In the genomic region with DNA sequence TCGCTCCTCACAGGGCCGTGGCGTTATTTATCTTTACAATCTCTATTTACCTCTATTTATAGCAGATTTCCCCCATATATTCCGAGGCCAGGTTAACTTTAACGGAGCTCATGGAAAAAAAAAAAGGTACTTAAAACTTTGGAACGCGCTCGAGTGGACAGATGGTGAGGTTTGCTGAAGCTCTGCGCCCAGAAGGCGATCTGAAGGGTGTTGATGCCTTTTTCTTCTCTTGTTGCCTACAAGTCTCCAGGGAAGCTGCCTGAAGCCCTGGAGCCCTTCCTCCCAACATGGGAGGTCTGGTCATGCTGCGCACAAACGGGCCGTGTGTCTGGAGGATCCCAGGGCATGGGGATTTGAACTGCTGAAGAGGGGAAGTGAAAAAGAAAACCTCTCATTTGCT, we compare ENCODE assay signal across 24 mouse cellular contexts.
DNase-seq lines count a peak whose midpoint lies in the region; ATAC-seq lines count a peak whose summit lies in the region.
"Had no signal": no experiment of that assay in that cellular context is flagged by ENCODE, and none has a peak within 500 bp of the region (broad histone marks: within the 10 kb centered on the region; RNA-seq: fewer than 3 reads in every experiment).

No protein-coding gene starts in this region.

- peaks cover 22% of the 10 kb centered on the region for H3K4me1 ChIP-seq in forebrain, embryonic 15.5 days
- no peaks in the 10 kb centered on the region for H3K4me1 ChIP-seq in forebrain, embryonic 11.5 days (replicated peaks; ENCODE audit: control insufficient read depth, insufficient read depth, low read length)
- H3K4me1 ChIP-seq in forebrain, embryonic 16.5 days (replicated peaks; ENCODE audit: control insufficient read depth, insufficient read depth, low read length), result peaks cover 13% of the 10 kb centered on the region
- H3K4me1 ChIP-seq in hindbrain, embryonic 12.5 days, result 0 out of 2 replicates have a peak, but pooled peaks cover 2% of the 10 kb centered on the region
- H3K4me1 ChIP-seq: neural tube, embryonic 12.5 days had no signal

- 0 out of 2 replicates have a peak, but pooled peaks have one; percentile 48 for ATAC-seq in forebrain, embryonic 15.5 days (replicated peaks)
- ATAC-seq in forebrain, embryonic 11.5 days (replicated peaks; ENCODE audit: low FRiP score), result no peak
- ATAC-seq in forebrain, embryonic 16.5 days, result peak; percentile 70
- no peak for ATAC-seq in hindbrain, embryonic 12.5 days (ENCODE audit: low FRiP score)
- ATAC-seq: CD4-positive, CD25-positive, alpha-beta regulatory T cell, adult 4 months; midbrain, embryonic 15.5 days had no signal

- H3K4me2 ChIP-seq in forebrain, embryonic 15.5 days (replicated peaks), result no peak overlapping the region
- H3K4me2 ChIP-seq in forebrain, embryonic 11.5 days (ENCODE audit: low read depth, low read length, severe bottlenecking), result no peak overlapping the region
- H3K4me2 ChIP-seq in forebrain, embryonic 16.5 days (ENCODE audit: low read length), result no peak overlapping the region
- H3K4me2 ChIP-seq in hindbrain, embryonic 12.5 days (replicated peaks), result no peak overlapping the region
- H3K4me2 ChIP-seq: embryonic facial prominence, embryonic 12.5 days; heart, embryonic 12.5 days; midbrain, embryonic 15.5 days; neural tube, embryonic 12.5 days had no signal

- H3K27ac ChIP-seq in forebrain, embryonic 15.5 days (replicated peaks), result peak overlapping the region; percentile 66
- no peak overlapping the region for H3K27ac ChIP-seq in forebrain, embryonic 11.5 days (ENCODE audit: low read depth, low read length)
- H3K27ac ChIP-seq in forebrain, embryonic 16.5 days (ENCODE audit: low read length), result peak overlapping the region; percentile 73
- H3K27ac ChIP-seq in hindbrain, embryonic 12.5 days, result no peak overlapping the region
- H3K27ac ChIP-seq: left cerebral cortex, adult 2 months; midbrain, embryonic 15.5 days; neural tube, embryonic 12.5 days had no signal

- H3K9ac ChIP-seq in forebrain, embryonic 15.5 days (replicated peaks), result no peak overlapping the region
- H3K9ac ChIP-seq in forebrain, embryonic 11.5 days (ENCODE audit: low read length), result no peak overlapping the region
- H3K9ac ChIP-seq in forebrain, embryonic 16.5 days (replicated peaks; ENCODE audit: low read depth, low read length), result no peak overlapping the region
- H3K9ac ChIP-seq in hindbrain, embryonic 12.5 days, result no peak overlapping the region
- H3K9ac ChIP-seq: embryonic facial prominence, embryonic 12.5 days; heart, embryonic 12.5 days; midbrain, embryonic 15.5 days; neural tube, embryonic 12.5 days had no signal

- no peak overlapping the region for H3K4me3 ChIP-seq in forebrain, embryonic 15.5 days
- no peak overlapping the region for H3K4me3 ChIP-seq in forebrain, embryonic 11.5 days (ENCODE audit: low read depth, low read length)
- no peak overlapping the region for H3K4me3 ChIP-seq in forebrain, embryonic 16.5 days (replicated peaks; ENCODE audit: low read length)
- H3K4me3 ChIP-seq in hindbrain, embryonic 12.5 days, result no peak overlapping the region
- H3K4me3 ChIP-seq: embryonic facial prominence, embryonic 12.5 days; heart, embryonic 12.5 days; left cerebral cortex, adult 2 months; midbrain, embryonic 15.5 days; neural tube, embryonic 12.5 days had no signal

- no peaks in the 10 kb centered on the region for H3K36me3 ChIP-seq in forebrain, embryonic 15.5 days
- H3K36me3 ChIP-seq in forebrain, embryonic 11.5 days (ENCODE audit: control insufficient read depth, insufficient read depth, low read length), result no peaks in the 10 kb centered on the region
- no peaks in the 10 kb centered on the region for H3K36me3 ChIP-seq in forebrain, embryonic 16.5 days (ENCODE audit: control insufficient read depth, insufficient read depth)
- no peaks in the 10 kb centered on the region for H3K36me3 ChIP-seq in hindbrain, embryonic 12.5 days
- H3K36me3 ChIP-seq: embryonic facial prominence, embryonic 12.5 days; heart, embryonic 12.5 days; midbrain, embryonic 15.5 days; neural tube, embryonic 12.5 days had no signal

- 63% methylated on average over 13 of the region's 13 CpGs for WGBS in forebrain, embryonic 15.5 days
- 81% methylated on average over 13 of the region's 13 CpGs for WGBS in forebrain, embryonic 11.5 days
- 60% methylated on average over 13 of the region's 13 CpGs for WGBS in forebrain, embryonic 16.5 days
- WGBS in hindbrain, embryonic 12.5 days, result 80% methylated on average over 13 of the region's 13 CpGs

- no peaks in the 10 kb centered on the region for H3K9me3 ChIP-seq in forebrain, embryonic 15.5 days
- no peaks in the 10 kb centered on the region for H3K9me3 ChIP-seq in forebrain, embryonic 11.5 days (ENCODE audit: control insufficient read depth, low read length)
- no peaks in the 10 kb centered on the region for H3K9me3 ChIP-seq in forebrain, embryonic 16.5 days (ENCODE audit: control insufficient read depth, low read length)
- H3K9me3 ChIP-seq in hindbrain, embryonic 12.5 days (replicated peaks), result no peaks in the 10 kb centered on the region
- H3K9me3 ChIP-seq: embryonic facial prominence, embryonic 12.5 days; midbrain, embryonic 15.5 days; neural tube, embryonic 12.5 days had no signal

- DNase-seq in forebrain, embryonic 11.5 days (ENCODE audit: low spot score), result no peak
- DNase-seq in layer of hippocampus, adult 9-11 months, result peak; percentile 37
- no peak for DNase-seq in layer of hippocampus, postnatal 25 days (ENCODE audit: extremely low spot score in 1 of 2, low spot score in 1 of 2)
- peak; percentile 38 for DNase-seq in right cerebral cortex, postnatal 14 days
- DNase-seq in adrenal gland, adult 18-20 months (ENCODE audit: low spot score in 2 of 2), result no peak
- DNase-seq: adrenal gland, postnatal 25 days; cerebellum, adult 11 months; cerebellum, postnatal 25 days; gastrocnemius, postnatal 25 days; heart, adult 18-20 months; heart, postnatal 10 days; kidney, adult 18-20 months; kidney, postnatal 4 days; lung, postnatal 4 days; retina, postnatal 1 day had no signal

- no peaks in the 10 kb centered on the region for H3K27me3 ChIP-seq in forebrain, embryonic 15.5 days
- H3K27me3 ChIP-seq in forebrain, embryonic 11.5 days (ENCODE audit: control insufficient read depth, insufficient read depth, low read length), result no peaks in the 10 kb centered on the region
- no peaks in the 10 kb centered on the region for H3K27me3 ChIP-seq in forebrain, embryonic 16.5 days (replicated peaks; ENCODE audit: control insufficient read depth, insufficient read depth, low read length)
- H3K27me3 ChIP-seq in hindbrain, embryonic 12.5 days, result peaks cover 5% of the 10 kb centered on the region; the same call in 1 of the 2 replicates
- H3K27me3 ChIP-seq: embryonic facial prominence, embryonic 12.5 days; midbrain, embryonic 15.5 days had no signal

Comparison
In these comparisons a context has a peak if more than half of its experiments do, and no peak if none do; other contexts are left out.
1. ATAC-seq: peak in forebrain, embryonic 15.5 days (single experiment) and forebrain, embryonic 16.5 days (single experiment); none in forebrain, embryonic 11.5 days (single experiment) and hindbrain, embryonic 12.5 days (single experiment).
2. H3K27ac ChIP-seq: peak in forebrain, embryonic 15.5 days (single experiment) and forebrain, embryonic 16.5 days (single experiment); none in forebrain, embryonic 11.5 days (single experiment) and hindbrain, embryonic 12.5 days (single experiment).
3. DNase-seq: peak in layer of hippocampus, adult 9-11 months (single experiment) and right cerebral cortex, postnatal 14 days (single experiment); none in forebrain, embryonic 11.5 days (single experiment), layer of hippocampus, postnatal 25 days (0 of 2) and adrenal gland, adult 18-20 months (0 of 2).